Mouse (Mus musculus) kidney, adult 9 months (tissue): ENCODE data around the gene Gm8660.
"Not testable (repeated sequence)": the region's sequence is repeated elsewhere in the genome, so short reads cannot be mapped to it uniquely, and the experiment has no call there.

Source experiments
- DNase-seq: peaks from one replicate; pipeline ENCODE4 v3.0.0; 2022

Gm8660 gene

GRCm38 (mm10) chr7:22370939-22371338, at the start of gene Gm8660:
Gene Gm8660, minus strand, starts transcription at chr7:22371039.
- DNase-seq, result not testable (repeated sequence)

GRCm38 (mm10) chr7:22413283-22413682, 42.4 kb upstream of the Gm8660 start, which contains the start of gene Vmn1r148:
Gene Vmn1r148, plus strand, starts transcription at chr7:22413583.
- DNase-seq, result not testable (repeated sequence)

GRCm38 (mm10) chr7:22329617-22330016, 41.2 kb downstream of the Gm8660 start, which contains the start of gene Gm4187:
Gene Gm4187, minus strand, starts transcription at chr7:22329717.
- not testable (repeated sequence) for DNase-seq
